Mouse (Mus musculus) G1E (cell line): ENCODE data around the gene Alpk1. TPM values are rescaled to one million over a fixed set of nuclear protein-coding genes. Genes with fewer than 3 reads are reported as not detected.

Experiments
- ATAC-seq: 2 replicates; pipeline ENCODE4 v1.8.0; 2016; ENCODE audit warnings: mild to moderate bottlenecking; ENCODE audit not compliant: insufficient number of reproducible peaks, poor library complexity, low FRiP score, severe bottlenecking; ENCODE audit errors: extremely low read depth
- DNase-seq: peaks from one replicate; pipeline ENCODE4 v3.0.0; 2012; ENCODE audit warnings: low spot score
- H3K27me3 ChIP-seq: 2 replicates; pipeline ENCODE4 v1.6.1; 2012; ENCODE audit warnings: mild to moderate bottlenecking, low read length, inconsistent platforms; ENCODE audit not compliant: insufficient read depth
- H3K36me3 ChIP-seq: replicated peaks from 2 replicates; pipeline ENCODE3; 2012; ENCODE audit warnings: mild to moderate bottlenecking, inconsistent platforms
- H3K4me1 ChIP-seq: 2 replicates; pipeline ENCODE4 v1.6.1; 2012; ENCODE audit warnings: low read depth, low read length, inconsistent platforms, mixed read lengths; ENCODE audit not compliant: insufficient read depth
- H3K4me3 ChIP-seq: 2 replicates; pipeline ENCODE4 v1.5.1; 2012; ENCODE audit warnings: low read depth, mild to moderate bottlenecking, inconsistent platforms, low read length, moderate library complexity, mixed read lengths
- H3K9me3 ChIP-seq: replicated peaks from 2 replicates; pipeline ENCODE4 v1.6.1; 2012; ENCODE audit warnings: inconsistent platforms
- CTCF ChIP-seq: IDR thresholded peaks from 2 replicates; pipeline ENCODE4 v1.5.1; 2012; ENCODE audit warnings: low read depth, low read length, inconsistent platforms, mixed read lengths
- GATA1 ChIP-seq: IDR thresholded peaks from 2 replicates; pipeline ENCODE4 v1.6.1; 2012; ENCODE audit warnings: borderline replicate concordance, low read length, inconsistent platforms, mixed read lengths
- GATA2 ChIP-seq: IDR thresholded peaks from 2 replicates; pipeline ENCODE4 v1.6.1; 2012; ENCODE audit warnings: low read depth, low read length, inconsistent platforms, borderline replicate concordance
- POLR2AphosphoS5 ChIP-seq: IDR thresholded peaks from 2 replicates; pipeline ENCODE4 v1.6.1; 2012; ENCODE audit warnings: low read depth, low read length, inconsistent platforms; ENCODE audit not compliant: insufficient replicate concordance
- TAL1 ChIP-seq: conservative IDR thresholded peaks from 2 replicates; pipeline ENCODE4 v1.6.1; 2012; ENCODE audit warnings: low read depth, low read length, inconsistent platforms, mixed read lengths
- polyA plus RNA-seq: library from polyadenylated mRNA; stranded (reverse); fragments of >175 nt; gene quantifications from 2 replicates; pipeline ENCODE4 v1.2.3, GENCODE M21; 2012
- total RNA-seq, 2 experiments: library from RNA; stranded (forward) in 1 of 2; stranded (reverse) in 1 of 2; fragments of 200-1000 nt in 1 of 2; fragments of >200 nt in 1 of 2; fragmentation: Nextera tagmentation in 1 of 2; gene quantifications; 2 replicates each; pipeline ENCODE4 v1.2.3; 2014 to 2017

Alpk1 gene
- total and polyA plus RNA-seq, 3 experiments: 0.01 to 0.11 TPM; not detected in 1

DNA sequence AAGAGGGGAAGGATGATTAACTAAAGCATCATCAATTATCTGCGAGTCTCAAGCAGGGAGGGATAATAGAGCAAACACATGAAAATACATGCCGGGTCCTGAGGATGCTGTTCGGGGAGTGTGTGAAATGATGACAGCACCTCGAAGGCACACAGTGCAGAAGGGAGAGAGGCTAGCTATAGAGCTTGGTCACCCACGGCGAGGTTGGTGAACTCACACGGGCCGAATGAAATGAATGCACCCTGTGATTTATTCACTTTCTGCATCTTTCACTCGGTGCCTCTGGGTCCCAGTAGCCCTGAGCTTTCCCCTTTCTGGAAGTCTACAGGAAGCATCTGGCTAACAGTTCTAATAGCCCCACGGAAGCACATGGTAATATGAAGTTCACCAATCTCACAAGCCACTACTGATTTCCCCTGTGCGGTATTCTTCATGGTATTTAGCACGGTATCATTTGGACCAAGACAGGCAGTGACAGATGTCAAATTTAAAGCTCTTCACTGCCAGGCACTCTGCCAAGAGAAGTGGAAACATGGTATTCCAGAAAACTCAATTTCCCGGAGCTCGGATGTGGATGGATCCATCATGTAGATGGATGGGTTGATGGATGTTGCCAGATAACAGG is 50.7 kb downstream of the Alpk1 start:
- Histone ChIP-seq H3K4me3 (no peak overlapping the region), H3K27me3 (peaks cover 10% of the 10 kb centered on the region), H3K36me3 (no peaks in the 10 kb centered on the region), H3K4me1 (no peaks in the 10 kb centered on the region), H3K9me3 (no peaks in the 10 kb centered on the region)
- DNase-seq: no peak
- ATAC-seq: no peak
- TF ChIP-seq GATA2 (no peak), TAL1 (no peak), POLR2AphosphoS5 (no peak), GATA1 (no peak), CTCF (no peak)

DNA sequence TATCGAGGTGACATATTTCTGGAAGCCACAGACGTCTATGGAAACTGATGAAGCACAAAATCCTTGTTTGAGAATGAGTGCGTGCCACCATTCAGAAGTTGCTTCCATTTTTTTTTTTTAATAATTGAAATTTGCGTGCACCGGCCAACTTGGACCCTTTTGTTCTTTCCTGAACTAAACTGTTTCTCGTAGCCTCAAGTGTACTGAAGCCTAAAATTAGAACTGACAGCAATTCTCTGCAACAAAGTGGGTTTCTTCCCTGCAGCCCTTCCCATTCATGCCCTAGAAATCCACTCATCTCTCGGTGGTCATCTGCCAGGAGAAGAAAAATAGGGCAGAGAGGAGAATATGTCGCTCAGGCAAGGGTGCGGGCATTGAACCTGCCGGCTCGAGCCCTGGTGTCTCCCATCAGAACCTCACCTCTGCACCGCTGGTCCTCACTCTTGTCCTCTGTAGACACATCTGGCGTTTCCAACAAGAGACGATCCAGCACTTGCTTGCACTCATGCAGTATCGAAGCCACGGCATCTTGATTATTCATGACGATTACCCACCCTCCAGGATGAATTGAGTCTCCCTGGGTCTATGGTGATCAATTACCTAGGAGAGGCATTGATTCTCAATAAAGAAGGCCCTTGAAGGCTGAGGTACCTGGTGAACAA is 51.3 kb downstream of the Alpk1 start:
- H3K4me3 ChIP-seq: no peak overlapping the region
- H3K27me3 ChIP-seq: peaks cover 10% of the 10 kb centered on the region
- DNase-seq (no peak), ATAC-seq (no peak)
- no peaks in the 10 kb centered on the region for H3K36me3 ChIP-seq
- TF ChIP-seq GATA2: no peak
- TF ChIP-seq POLR2AphosphoS5: no peak
- H3K4me1 ChIP-seq: no peaks in the 10 kb centered on the region
- H3K9me3 ChIP-seq: no peaks in the 10 kb centered on the region

- ATAC-seq (no peak), DNase-seq (no peak)
- H3K36me3 ChIP-seq: no peaks in the 10 kb centered on the region
- H3K4me1 ChIP-seq: no peaks in the 10 kb centered on the region
- H3K27me3 ChIP-seq: peaks cover 10% of the 10 kb centered on the region
- H3K9me3 ChIP-seq: no peaks in the 10 kb centered on the region
- TF ChIP-seq TAL1 (no peak), POLR2AphosphoS5 (no peak), GATA2 (no peak), CTCF (no peak), GATA1 (no peak)
- no peak overlapping the region for H3K4me3 ChIP-seq
Measured at GRCm38 (mm10) chr3:127728046-127728445, 52.3 kb downstream of the Alpk1 start.

DNA sequence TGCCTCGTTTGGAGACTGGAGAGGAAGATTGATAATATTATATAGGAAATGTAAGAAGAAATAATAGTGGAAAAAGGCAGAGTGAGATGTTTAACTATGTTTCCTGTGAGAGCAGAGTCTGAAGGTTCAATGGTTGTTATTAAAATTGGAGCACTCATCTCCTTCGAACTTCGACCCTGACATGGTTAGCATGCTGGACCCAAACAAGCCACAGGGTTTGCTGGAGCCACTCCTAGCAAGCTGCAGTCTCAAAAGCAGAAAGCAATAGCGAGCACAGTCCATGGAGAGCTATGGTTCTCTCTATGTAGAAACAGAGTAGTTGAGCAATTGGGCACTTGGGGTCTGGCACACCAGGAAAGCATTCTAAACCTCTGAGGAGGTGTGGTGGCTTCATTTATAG is 59.4 kb downstream of the Alpk1 start:
- no peak for ATAC-seq
- no peak for DNase-seq
- H3K4me3 ChIP-seq: no peak overlapping the region
- peaks cover 6% of the 10 kb centered on the region for H3K27me3 ChIP-seq
- H3K9me3 ChIP-seq: no peaks in the 10 kb centered on the region
- H3K4me1 ChIP-seq: no peaks in the 10 kb centered on the region
- no peaks in the 10 kb centered on the region for H3K36me3 ChIP-seq
- TF ChIP-seq POLR2AphosphoS5 (no peak), TAL1 (no peak), CTCF (no peak), GATA2 (no peak), GATA1 (no peak)

GRCm38 (mm10) chr3:127720050-127720449 is 60.3 kb downstream of the Alpk1 start:
- no peak for TF ChIP-seq GATA1
- no peak for TF ChIP-seq POLR2AphosphoS5
- TF ChIP-seq TAL1: no peak
- H3K9me3 ChIP-seq: no peaks in the 10 kb centered on the region
- H3K4me1 ChIP-seq: no peaks in the 10 kb centered on the region
- peaks cover 7% of the 10 kb centered on the region for H3K27me3 ChIP-seq
- H3K4me3 ChIP-seq: no peak overlapping the region
- no peak for DNase-seq
- no peaks in the 10 kb centered on the region for H3K36me3 ChIP-seq
- ATAC-seq: no peak

- H3K27me3 ChIP-seq: peaks cover 7% of the 10 kb centered on the region
- DNase-seq (no peak), ATAC-seq (no peak)
- no peaks in the 10 kb centered on the region for H3K9me3 ChIP-seq
- H3K36me3 ChIP-seq: no peaks in the 10 kb centered on the region
- no peak for TF ChIP-seq TAL1
- no peak for TF ChIP-seq GATA2
- no peak for TF ChIP-seq POLR2AphosphoS5
- no peak overlapping the region for H3K4me3 ChIP-seq
- H3K4me1 ChIP-seq: no peaks in the 10 kb centered on the region
Measured at GRCm38 (mm10) chr3:127719601-127720000, 60.7 kb downstream of the Alpk1 start.
